Mouse (Mus musculus) heart, adult 2 months (tissue): ENCODE results near the gene Eif2ak1.

Experiments used
- CTCF ChIP-seq: fragments of 200-600 bp; IDR thresholded peaks from 2 replicates; pipeline ENCODE4 v1.8.1; 2022; ENCODE audit warnings: antibody characterized with exemption, mild to moderate bottlenecking, moderate library complexity
- POLR2A ChIP-seq: fragments of 200-500 bp; IDR thresholded peaks from 2 replicates; pipeline ENCODE4 v1.6.1; 2011; ENCODE audit warnings: mild to moderate bottlenecking, low read depth, low read length, control low read depth; ENCODE audit not compliant: insufficient read depth

GRCm38 (mm10) chr5:143936156-143936555 is 118.6 kb downstream of the Eif2ak1 start:
- no peak for TF ChIP-seq CTCF
- TF ChIP-seq POLR2A = no peak
